Mouse (Mus musculus): ENCODE data around the gene Car9. TPM values are rescaled to one million over a fixed set of nuclear protein-coding genes. Genes with fewer than 3 reads are reported as not detected.

Gene Car9
- polyA plus RNA-seq, 1 experiment, result 36.6 TPM

DNA sequence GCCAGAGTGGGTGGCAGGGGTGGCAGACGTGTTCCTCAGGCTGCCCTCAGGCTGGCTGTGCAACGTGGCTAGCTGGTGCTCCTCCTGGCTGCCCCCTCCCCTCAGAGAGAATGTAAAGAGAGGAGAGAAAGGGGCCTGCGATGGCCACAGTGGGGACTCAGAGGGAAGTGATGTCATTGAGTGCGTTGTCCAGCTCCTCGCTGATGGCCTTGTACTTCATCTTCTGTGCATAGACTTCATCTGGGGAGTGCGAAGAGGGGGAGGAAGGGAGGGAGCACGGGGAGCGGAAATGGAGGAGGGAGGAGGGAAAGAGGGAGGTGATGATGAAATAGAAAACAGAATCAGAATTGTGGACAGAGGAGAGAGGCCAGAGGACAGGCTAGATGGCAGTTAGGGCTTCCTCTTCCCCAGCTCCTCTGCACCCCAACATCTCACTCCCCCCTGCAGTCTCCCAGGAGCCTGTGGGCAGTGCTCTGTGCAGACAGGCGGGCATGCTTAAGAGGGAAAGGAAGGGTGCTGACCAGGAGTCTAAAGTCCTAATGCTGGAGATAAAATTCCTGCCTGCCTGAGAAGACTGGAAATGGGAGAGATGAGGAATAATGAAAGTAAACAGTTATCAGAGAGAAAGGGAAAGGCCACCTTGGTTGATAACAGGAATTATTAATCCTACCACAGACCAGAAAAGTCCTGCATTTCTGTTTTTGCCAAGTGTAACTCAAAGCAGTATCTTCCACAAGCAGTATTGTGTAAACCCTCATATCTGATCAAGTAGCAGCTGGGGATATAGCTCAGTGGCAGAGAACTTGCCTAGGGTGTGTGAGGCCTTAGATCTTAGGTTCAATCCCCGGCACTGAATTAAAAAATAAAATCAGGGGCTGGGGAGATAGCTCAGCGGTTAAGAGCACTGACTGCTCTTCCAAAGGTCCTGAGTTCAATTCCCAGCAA lies 9.3 kb downstream of the Car9 start:
- H3K4me3 ChIP-seq (ENCODE audit: low read depth, low read length), result 0 out of 2 replicates have a peak overlapping the region, but pooled peaks have one; percentile 7
- no peaks in the 10 kb centered on the region for H3K27me3 ChIP-seq (ENCODE audit: control insufficient read depth, insufficient read depth, low read length)
- TF ChIP-seq CTCF (IDR thresholded peaks at IDR 0.05; ENCODE audit: extremely low read depth, insufficient read length, insufficient replicate concordance, low read depth, low read length) (no peak), POLR2A (IDR thresholded peaks at IDR 0.05; ENCODE audit: low read depth, low read length) (no peak)
- H3K4me1 ChIP-seq (ENCODE audit: control insufficient read depth, insufficient read depth, insufficient read length, low read length), result peaks cover 22% of the 10 kb centered on the region
- 20% methylated on average over 11 of the region's 11 CpGs for WGBS
- H3K27ac ChIP-seq (ENCODE audit: insufficient read depth, low read depth, low read length), result peak overlapping the region; percentile 78
- H3K36me3 ChIP-seq (ENCODE audit: control insufficient read depth, insufficient read depth, low read length), result peaks cover 2% of the 10 kb centered on the region; the same call in 1 of the 2 replicates

GRCm38 (mm10) chr4:43519551-43519950 lies 12.8 kb downstream of the Car9 start:
- TF ChIP-seq POLR2A (IDR thresholded peaks at IDR 0.05; ENCODE audit: low read depth, low read length) (no peak), CTCF (IDR thresholded peaks at IDR 0.05; ENCODE audit: extremely low read depth, insufficient read length, insufficient replicate concordance, low read depth, low read length) (no peak)
- 32% methylated on average over 10 of the region's 10 CpGs for WGBS
- H3K27ac ChIP-seq (ENCODE audit: insufficient read depth, low read depth, low read length), result no peak overlapping the region
- peaks cover 29% of the 10 kb centered on the region for H3K4me1 ChIP-seq (ENCODE audit: control insufficient read depth, insufficient read depth, insufficient read length, low read length)
- H3K4me3 ChIP-seq (ENCODE audit: low read depth, low read length), result peak overlapping the region; percentile 42
- H3K36me3 ChIP-seq (ENCODE audit: control insufficient read depth, insufficient read depth, low read length), result peaks cover 2% of the 10 kb centered on the region; the same call in 1 of the 2 replicates
- peaks cover 9% of the 10 kb centered on the region for H3K27me3 ChIP-seq (ENCODE audit: control insufficient read depth, insufficient read depth, low read length)

GRCm38 (mm10) chr4:43519956-43520355 lies 13.2 kb downstream of the Car9 start:
- Histone ChIP-seq H3K36me3 (ENCODE audit: control insufficient read depth, insufficient read depth, low read length) (peaks cover 2% of the 10 kb centered on the region; the same call in 1 of the 2 replicates), H3K27ac (ENCODE audit: insufficient read depth, low read depth, low read length) (0 out of 2 replicates have a peak overlapping the region, but pooled peaks have one; percentile 19), H3K4me1 (ENCODE audit: control insufficient read depth, insufficient read depth, insufficient read length, low read length) (peaks cover 29% of the 10 kb centered on the region), H3K4me3 (ENCODE audit: low read depth, low read length) (peak overlapping the region; percentile 42), H3K27me3 (ENCODE audit: control insufficient read depth, insufficient read depth, low read length) (peaks cover 10% of the 10 kb centered on the region)
- WGBS, result 19% methylated on average over 6 of the region's 6 CpGs
- TF ChIP-seq POLR2A (IDR thresholded peaks at IDR 0.05; ENCODE audit: low read depth, low read length) (no peak), CTCF (IDR thresholded peaks at IDR 0.05; ENCODE audit: extremely low read depth, insufficient read length, insufficient replicate concordance, low read depth, low read length) (no peak)

- Histone ChIP-seq H3K27ac (ENCODE audit: insufficient read depth, low read depth, low read length) (no peak overlapping the region), H3K27me3 (ENCODE audit: control insufficient read depth, insufficient read depth, low read length) (peaks cover 10% of the 10 kb centered on the region), H3K4me3 (ENCODE audit: low read depth, low read length) (no peak overlapping the region), H3K36me3 (ENCODE audit: control insufficient read depth, insufficient read depth, low read length) (peaks cover 18% of the 10 kb centered on the region), H3K4me1 (ENCODE audit: control insufficient read depth, insufficient read depth, insufficient read length, low read length) (peaks cover 11% of the 10 kb centered on the region)
- 73% methylated on average over 5 of the region's 5 CpGs for whole genome bisulfite sequencing
- TF ChIP-seq POLR2A (IDR thresholded peaks at IDR 0.05; ENCODE audit: low read depth, low read length) (no peak), CTCF (IDR thresholded peaks at IDR 0.05; ENCODE audit: extremely low read depth, insufficient read length, insufficient replicate concordance, low read depth, low read length) (peak; percentile 41; the same call in 1 of the 2 replicates)
These were observed 21.1 kb downstream of the Car9 start for GRCm38 (mm10) chr4:43527880-43528279.

DNA sequence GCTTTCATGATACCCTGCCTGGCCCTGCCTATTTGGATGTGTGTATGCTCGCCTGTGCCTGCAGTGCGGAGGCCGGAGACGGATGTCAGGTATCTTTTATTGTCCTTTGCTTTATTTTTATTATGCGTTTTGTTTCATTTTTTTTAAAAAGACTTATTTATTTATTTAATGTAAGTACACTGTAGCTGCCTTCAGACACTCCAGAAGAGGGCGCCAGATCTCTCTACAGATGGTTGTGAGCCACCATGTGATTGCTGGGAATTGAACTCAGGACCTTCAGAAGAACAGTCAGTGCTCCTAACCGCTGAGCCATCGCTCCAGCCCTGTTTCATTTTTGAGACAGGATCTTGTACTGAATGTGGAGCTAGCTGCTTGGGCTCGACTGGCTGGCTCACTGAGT lies 21.7 kb downstream of the Car9 start:
- WGBS, result 89% methylated on average over 9 of the region's 9 CpGs
- TF ChIP-seq POLR2A (IDR thresholded peaks at IDR 0.05; ENCODE audit: low read depth, low read length) (no peak), CTCF (IDR thresholded peaks at IDR 0.05; ENCODE audit: extremely low read depth, insufficient read length, insufficient replicate concordance, low read depth, low read length) (no peak; the same call in 1 of the 2 replicates)
- no peak overlapping the region for H3K27ac ChIP-seq (ENCODE audit: insufficient read depth, low read depth, low read length)
- H3K27me3 ChIP-seq (ENCODE audit: control insufficient read depth, insufficient read depth, low read length), result peaks cover 10% of the 10 kb centered on the region
- peaks cover 9% of the 10 kb centered on the region for H3K4me1 ChIP-seq (ENCODE audit: control insufficient read depth, insufficient read depth, insufficient read length, low read length)
- peaks cover 24% of the 10 kb centered on the region for H3K36me3 ChIP-seq (ENCODE audit: control insufficient read depth, insufficient read depth, low read length)
- no peak overlapping the region for H3K4me3 ChIP-seq (ENCODE audit: low read depth, low read length)

GRCm38 (mm10) chr4:43530081-43530501 lies 23.3 kb downstream of the Car9 start:
- WGBS, result 43% methylated on average over 8 of the region's 8 CpGs
- H3K27ac ChIP-seq (ENCODE audit: insufficient read depth, low read depth, low read length), result no peak overlapping the region
- TF ChIP-seq CTCF (IDR thresholded peaks at IDR 0.05; ENCODE audit: extremely low read depth, insufficient read length, insufficient replicate concordance, low read depth, low read length) (no peak), POLR2A (IDR thresholded peaks at IDR 0.05; ENCODE audit: low read depth, low read length) (no peak)

GRCm38 (mm10) chr4:43530581-43530980 lies 23.8 kb downstream of the Car9 start:
- H3K4me1 ChIP-seq (ENCODE audit: control insufficient read depth, insufficient read depth, insufficient read length, low read length), result peaks cover 3% of the 10 kb centered on the region; the same call in 1 of the 2 replicates
- TF ChIP-seq POLR2A (IDR thresholded peaks at IDR 0.05; ENCODE audit: low read depth, low read length) (no peak), CTCF (IDR thresholded peaks at IDR 0.05; ENCODE audit: extremely low read depth, insufficient read length, insufficient replicate concordance, low read depth, low read length) (peak; percentile 48; the same call in 1 of the 2 replicates)
- no peak overlapping the region for H3K4me3 ChIP-seq (ENCODE audit: low read depth, low read length)
- no peak overlapping the region for H3K27ac ChIP-seq (ENCODE audit: insufficient read depth, low read depth, low read length)
- WGBS, result 14% methylated on average over 7 of the region's 7 CpGs
- no peaks in the 10 kb centered on the region for H3K27me3 ChIP-seq (ENCODE audit: control insufficient read depth, insufficient read depth, low read length)
- peaks cover 44% of the 10 kb centered on the region for H3K36me3 ChIP-seq (ENCODE audit: control insufficient read depth, insufficient read depth, low read length)

More at GRCm38 (mm10) chr4:43530081-43530501, 23.3 kb downstream of the Car9 start:
- H3K4me3 ChIP-seq (ENCODE audit: low read depth, low read length), result no peak overlapping the region
- peaks cover 39% of the 10 kb centered on the region for H3K36me3 ChIP-seq (ENCODE audit: control insufficient read depth, insufficient read depth, low read length)
- no peaks in the 10 kb centered on the region for H3K27me3 ChIP-seq (ENCODE audit: control insufficient read depth, insufficient read depth, low read length)
- H3K4me1 ChIP-seq (ENCODE audit: control insufficient read depth, insufficient read depth, insufficient read length, low read length), result peaks cover 3% of the 10 kb centered on the region; the same call in 1 of the 2 replicates

Measured in small intestine, adult 2 months (tissue).